Mouse (Mus musculus) cerebellum, adult 9-11 months (tissue): ENCODE results near the gene Kat6b.

Experiments
- DNase-seq: peaks from one replicate; pipeline ENCODE4 v3.0.0; 2022

The Kat6b gene

DNA sequence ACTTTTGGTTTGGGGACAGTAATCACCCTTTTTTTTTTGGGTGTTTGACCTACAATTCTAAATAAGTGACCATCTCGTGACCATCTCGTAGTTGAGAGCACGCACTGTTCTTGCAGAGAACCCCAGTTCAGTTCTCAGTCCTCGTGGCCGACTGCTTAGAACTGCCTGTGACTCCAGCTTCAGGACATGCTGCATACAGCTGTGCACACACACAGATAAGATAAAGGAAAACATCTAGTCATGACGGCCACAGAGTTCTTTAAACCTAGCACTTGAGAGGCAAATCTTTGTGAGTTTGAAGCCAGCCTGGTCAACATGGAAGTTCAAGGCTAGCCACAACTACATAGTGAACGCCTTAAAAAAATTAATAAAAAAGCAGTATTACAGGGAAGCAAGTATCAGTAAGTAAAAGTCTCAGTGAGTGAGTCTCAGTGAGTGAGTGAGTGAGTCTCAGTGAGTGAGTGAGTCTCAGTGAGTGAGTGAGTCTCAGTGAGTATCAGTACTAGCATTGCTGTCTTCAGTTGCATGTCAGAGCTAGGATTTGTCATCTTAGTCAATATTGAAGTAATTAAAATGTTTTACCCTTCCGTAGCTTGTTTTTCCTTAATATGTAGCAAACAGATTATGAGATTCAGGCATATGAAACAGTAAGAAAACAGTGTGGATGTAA, 80.3 kb downstream of the Kat6b start:
- DNase-seq, result no peak

DNA sequence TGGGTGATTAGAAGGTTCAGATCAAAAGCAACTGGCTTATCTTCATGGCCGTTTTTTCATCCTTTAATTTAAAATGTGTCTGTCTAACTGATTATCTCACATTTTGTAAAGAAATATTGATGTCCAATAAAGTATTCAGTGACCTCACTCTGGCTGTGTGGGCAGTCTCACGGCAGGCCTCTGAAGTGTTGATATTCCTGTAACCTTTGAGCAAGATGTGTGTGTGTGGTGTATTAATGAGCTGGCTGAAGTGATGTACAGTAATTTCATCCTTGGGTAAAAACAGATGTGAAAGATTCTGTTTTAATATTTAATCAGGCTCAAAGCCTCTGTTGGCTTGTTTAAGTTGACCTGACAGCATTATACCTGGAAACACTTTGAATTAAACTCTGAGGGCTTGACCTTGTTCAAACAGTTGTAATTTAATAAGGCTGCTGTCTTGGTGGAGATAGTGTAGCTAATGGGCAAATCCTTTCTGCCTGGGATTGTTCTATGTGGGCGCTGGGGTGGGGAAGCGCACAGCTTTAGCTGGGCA, 82.4 kb downstream of the Kat6b start:
- DNase-seq, result no peak

DNA sequence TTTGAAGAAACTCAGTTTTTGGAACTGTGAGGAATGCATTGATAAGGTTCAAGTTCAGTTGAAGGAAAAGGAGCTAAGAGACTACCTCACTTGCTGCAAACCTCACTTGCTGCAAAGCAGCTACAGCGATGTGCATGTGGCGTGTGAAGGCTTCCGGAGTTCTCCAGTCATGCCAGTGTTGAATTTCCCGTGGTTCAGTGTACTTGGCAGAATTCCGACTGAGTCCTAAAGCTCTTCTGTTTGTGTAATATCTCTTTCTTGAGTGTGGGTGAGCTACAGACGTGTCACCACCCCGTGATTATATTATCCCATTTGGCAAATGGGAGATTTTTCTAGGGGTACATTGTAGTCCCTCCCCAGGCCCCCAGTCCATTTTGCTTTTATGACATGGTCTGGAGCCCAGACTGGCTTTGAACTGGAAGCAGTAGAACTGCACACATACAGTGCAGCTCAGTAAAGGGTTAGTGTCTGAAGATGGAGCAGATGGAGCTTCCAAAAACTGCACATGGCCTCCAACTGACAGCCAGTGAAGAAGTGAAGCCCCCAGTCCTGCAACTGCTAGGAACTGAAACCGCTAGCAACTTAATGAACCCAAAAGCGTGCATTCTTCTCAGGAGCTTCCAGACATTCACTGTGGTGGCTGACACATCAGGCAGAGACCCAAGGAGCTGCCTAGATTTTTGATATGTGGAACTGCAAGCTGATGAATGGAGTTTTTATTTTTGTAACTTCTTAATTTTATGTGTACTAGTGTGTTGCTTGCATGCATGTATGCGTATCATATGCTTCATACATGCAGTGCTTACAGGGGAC, 84.5 kb downstream of the Kat6b start:
- no peak for DNase-seq

DNA sequence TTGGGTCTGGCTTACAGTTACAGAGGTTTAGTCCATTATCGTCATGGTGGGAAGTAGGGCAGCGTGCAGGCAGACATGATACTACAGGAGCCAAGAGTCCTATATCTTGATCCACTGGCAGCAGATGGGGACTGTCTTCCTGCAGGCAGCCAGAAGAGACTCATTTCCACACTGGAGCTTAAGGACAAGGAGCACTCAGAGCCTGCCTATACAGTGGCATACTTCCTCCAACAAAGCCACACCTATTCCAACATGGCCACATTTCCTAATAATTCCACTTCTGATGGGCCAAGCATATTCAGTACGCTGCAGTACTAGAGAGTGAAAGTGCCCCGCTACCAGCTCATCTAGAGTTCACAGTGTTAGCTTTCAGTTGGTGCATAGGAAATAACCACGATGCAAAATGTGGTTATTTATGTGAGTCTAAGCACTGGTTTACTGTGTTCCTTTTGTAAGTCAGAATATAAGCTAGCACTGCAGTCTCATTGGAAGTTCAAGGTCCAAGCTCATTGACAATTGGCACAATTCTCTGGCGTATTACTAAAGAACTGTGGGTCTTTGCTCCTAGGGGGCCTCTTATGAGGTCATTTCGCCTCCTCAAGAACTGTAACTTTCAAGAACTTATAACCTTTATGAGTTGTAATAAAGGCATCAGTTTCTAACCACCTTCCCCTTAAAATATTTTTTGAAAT, 86.2 kb downstream of the Kat6b start:
- DNase-seq, result no peak

DNA sequence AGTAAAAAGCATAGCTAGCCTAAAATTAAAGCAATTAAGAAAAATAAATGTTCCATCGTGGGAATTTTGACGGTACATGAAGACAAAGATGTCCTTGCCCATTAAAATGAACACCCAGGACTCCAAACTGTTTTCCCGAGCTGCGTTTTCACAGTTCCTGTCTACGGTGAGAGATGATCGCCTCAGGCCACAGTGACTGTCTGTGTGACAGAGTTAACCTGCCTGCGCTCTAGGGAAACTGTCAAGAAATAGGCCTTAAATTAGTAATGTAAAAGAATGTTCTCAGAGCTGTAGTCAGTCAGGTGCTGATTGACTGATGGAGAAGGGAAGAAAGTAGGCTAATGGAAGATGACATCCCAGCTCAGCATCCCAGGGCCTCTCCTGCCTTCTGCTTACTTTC, 87.6 kb downstream of the Kat6b start:
- DNase-seq, result no peak

DNA sequence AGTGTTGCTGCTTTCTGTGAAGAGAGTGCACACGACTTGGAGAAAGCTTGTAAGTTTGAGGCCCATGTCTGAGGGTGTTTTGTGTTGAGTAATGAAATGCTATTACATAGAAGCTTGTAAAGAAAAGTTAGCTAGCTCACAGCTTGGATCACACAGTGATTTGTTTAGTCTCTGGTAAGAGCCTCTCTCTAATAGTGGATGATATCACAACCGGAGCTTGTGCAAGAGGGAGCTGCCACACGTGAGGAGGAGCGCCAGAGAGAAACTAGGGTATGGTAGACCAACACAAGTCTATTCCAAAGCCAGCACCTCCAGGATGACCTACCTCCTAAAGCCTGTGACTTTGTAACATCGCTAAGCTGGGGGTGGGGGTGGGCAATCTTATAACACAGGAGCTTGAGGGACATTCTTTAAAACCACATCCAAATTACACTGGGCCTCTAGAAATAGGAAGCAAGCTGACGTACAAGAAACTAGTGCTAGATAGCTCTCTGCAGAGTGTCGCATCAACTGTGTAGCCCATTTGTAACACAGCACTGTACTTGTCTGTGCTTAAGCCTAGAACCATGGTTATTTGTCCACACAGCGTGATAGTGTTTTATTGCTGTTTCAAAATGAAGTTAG, 93.6 kb downstream of the Kat6b start:
- no peak for DNase-seq

DNA sequence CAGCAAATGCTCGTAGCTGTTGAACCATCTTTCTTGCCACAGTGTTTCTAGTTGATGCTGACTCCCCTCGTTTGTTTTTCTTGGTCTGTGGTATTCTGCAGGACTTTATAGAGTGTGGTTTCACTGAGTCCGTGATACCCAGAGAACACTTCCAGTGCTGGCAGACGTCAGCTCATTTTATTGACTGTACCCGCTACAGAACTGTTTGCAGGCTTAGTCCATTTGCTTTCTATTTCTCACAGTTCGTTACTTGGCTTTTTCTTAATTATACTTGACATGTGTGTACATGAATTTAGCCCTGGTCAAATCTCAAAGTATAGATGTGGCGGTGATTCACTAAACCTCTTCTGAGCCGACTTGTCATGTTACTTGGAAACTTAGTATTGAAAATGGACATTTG, 95.6 kb downstream of the Kat6b start:
- DNase-seq, result no peak

DNA sequence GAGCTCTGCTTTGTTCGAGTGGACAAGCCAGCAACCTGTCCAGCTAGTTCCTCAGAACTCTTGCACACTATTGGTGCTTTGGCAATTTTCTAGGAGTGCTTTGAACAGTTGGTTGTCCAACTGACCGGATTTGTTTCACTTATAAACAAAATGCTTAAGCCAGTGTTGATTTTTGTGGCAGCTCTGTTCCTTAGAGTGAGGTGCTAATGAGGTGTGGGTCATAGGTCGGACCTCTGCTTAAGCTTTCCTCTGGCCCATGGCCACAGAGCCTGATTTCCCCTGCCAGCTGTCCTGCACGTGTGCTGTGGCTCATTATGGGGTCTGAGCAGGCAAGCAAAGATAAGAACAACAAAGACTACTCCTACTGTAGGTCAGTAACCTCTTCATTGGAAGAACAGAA, 100.0 kb downstream of the Kat6b start:
- no peak for DNase-seq

DNA sequence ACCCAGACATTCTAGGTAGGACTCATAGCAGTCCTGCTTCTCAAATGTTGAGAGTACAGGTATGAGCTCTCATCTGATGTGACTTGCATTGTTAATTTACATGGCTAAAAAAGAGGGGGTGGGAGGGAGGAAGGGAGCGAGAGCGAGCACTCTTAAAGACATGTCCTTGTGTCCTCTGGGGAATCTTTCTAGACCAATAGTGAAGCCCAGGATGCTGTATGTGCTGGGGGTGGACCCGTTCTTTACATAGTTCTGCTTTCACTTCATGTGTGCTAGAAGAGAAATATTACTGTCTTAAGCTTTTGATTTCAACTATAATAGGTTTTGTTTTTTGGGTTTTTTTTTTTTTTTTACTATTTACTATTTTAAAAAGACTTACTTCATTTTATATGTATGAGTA, 101.1 kb downstream of the Kat6b start:
- DNase-seq, result no peak

DNA sequence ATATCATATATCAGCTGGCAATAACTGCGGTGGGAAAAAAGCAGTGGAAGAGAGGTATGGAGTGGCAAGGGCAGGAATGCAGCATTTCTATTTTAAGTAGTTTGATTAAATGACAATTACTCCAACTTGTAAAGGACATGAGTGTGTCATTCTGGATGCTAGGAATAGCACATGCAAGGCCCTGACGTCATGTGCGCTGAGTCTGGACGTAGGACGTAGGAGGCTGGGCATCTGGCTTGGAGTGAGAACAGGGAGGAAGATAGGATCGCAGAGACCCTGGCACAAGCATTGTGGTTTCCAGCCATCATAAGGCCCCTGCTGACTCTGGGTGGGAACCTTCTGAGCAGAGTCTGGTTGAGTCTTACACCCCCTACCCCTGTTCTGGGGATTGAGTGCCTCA, 101.8 kb downstream of the Kat6b start:
- no peak for DNase-seq

DNA sequence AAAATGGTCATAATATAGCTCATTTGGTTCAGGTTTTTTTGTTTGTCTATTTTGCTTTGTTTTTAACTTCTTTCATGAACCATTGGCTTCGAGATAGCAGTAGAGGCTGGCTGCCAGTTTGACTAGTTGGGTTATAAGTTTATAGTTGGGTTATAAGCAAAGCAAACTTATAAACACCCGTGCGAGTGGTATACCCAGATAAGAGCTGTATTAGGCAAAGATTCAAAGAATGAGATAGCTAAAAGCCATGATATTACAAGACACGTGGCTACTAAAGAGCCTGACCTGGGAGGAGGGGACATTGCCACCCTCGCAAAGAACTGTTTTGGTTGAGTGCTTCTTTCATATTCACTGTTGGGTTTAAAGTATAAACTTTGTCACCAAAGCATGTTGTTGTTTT, 102.6 kb downstream of the Kat6b start:
- no peak for DNase-seq

DNA sequence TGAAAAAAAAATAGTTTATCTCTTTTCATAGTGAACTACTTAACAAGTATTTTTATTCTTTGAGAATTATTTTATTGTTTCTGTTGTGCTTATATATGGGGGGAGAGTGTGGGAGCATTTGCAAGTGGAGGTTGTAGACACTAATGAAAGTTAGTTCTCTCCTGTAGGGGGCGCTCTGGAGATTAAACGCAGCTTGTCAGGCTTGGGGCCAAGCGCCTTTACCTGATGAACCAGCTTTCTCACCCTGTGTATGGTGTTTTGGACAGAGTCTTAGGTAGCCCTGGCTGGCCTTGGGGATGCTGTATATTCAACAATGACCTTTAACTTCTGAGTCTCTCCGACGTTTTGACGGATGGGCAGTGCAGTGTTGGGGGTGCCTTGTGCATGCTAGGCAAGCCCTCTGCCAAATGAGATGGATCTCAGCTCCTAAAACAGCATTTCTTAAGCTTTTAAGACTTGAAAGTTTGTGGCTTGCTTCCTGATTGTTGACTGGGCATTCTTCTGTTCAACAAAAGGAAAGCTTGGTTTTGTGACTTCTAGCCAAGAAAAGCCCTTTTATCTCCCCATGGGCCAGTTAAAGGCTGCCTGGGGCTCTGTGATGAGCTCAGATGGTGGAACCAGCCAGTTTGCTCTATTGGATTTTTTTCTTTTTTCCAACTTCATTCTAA, 103.4 kb downstream of the Kat6b start:
- peak; percentile 31 for DNase-seq

DNA sequence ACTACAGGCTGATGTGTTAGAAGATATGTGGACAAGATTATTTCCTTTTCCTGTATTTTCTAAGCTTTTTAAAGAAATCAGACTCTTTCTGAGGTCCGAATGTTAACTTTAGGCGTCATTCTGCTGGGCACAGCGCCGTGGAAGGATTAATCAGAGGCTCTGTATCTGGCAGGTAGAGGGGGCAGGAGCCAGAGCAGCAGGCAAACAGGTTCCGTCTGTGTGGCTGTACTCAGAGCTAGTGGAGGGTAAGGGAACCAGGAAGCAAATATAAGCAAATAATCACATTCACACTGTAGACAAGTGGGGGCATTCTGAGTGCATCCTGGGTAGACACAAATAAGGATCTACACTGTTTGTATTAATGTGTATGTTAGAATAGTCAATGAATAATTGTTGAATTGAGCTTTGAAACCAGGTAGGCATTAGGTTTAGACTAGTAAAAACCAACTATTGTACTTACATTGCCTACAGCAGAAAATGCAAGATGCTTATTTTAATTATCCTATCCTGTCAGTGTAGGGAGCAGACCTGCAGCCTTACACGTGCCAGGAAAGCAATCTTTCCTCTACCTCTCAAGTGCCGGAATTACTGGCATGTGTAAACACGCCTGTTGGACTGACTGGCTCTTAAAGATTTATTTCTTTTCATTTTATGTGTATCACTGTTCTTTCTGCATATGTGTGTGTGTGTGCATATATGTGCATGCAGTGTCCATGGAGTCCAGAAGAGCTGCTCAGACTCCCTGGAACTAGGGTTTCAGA, 104.4 kb downstream of the Kat6b start:
- no peak for DNase-seq

DNA sequence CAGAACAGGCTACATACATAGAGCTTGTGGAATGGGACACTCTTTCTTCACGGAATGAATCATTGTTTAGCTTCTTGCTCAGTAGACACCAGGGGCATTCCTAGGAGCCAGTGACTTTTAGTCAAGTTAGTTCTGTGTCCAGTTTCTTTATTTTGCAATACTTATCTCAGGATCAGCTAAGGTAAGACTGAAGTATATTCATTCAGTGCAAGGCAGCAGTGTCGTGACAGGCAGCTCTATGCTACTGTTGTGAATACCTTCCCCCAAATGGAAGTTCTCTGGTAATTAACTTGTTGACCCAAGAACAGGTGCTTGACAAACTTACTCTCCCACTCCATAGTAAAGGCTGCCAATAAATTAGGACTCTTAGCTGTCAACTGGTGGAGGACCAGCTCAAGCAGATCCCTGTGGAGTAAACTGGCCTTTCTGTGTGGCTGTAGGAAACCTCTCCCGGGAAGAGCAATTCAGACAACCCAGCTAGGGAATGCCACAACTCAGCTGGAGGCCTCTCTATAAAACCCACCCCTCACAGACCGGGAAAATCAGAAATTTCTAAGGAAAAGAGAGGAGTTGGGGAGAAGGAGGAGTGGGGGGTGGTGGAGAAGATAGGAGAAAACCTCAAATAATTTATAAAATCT, 105.4 kb downstream of the Kat6b start:
- DNase-seq, result no peak

DNA sequence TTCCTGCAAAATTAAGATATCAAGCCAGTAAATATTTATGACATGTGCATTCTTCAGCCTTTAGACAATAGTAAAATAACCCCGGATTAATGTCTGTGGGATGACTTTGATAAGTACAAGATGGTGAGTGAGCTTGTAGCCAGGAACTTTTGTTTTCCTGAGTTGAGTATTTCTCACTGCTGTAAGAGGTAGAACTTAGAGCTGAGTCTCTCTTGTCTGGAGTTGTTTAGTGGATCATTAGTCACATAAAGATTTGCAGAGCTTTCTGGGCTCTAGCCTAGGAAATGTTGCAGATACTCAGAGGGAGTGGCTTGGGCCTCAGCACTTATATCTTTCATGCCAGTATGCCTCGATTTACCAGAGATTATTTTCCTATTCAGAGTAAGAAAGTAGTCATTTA, 106.7 kb downstream of the Kat6b start:
- DNase-seq, result no peak

DNA sequence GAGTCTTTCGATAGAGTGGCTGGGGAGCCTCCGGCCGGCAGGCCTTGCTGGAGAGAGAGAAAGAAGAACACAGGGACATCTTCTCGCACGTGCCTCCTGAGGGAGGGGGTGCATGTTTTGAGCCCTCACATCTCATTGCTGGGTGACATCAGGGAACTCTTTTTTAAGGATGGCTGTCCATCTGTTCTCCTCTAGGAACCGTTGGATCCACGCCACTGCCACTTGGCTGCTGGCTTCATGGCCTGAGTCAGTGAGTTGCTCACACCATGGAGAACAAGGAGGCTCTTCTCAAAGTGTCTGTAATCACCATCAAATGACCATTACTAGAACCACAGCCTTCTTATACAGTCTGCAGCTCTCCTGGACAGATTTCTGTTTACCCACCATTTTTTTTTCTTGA, 108.4 kb downstream of the Kat6b start:
- DNase-seq, result peak; percentile 88

DNA sequence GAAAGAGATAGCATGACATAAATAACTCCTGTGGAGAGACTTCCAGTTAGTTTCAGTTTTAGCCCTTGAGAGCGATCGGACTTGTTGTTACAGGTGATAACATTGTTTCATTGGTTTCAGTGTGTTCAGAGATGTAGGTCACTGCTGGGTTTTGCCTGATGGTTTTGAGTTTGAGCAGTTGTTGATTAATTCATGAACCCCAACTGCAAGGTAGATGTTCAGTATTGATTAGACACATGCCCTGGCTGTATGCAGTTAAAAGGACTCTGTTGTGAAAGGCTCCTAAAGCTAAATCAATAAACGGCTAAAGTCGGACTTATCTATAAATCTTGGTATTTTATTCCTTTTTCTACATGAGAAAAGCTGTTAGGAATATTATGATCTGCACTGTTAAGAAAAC, 109.0 kb downstream of the Kat6b start:
- no peak for DNase-seq

DNA sequence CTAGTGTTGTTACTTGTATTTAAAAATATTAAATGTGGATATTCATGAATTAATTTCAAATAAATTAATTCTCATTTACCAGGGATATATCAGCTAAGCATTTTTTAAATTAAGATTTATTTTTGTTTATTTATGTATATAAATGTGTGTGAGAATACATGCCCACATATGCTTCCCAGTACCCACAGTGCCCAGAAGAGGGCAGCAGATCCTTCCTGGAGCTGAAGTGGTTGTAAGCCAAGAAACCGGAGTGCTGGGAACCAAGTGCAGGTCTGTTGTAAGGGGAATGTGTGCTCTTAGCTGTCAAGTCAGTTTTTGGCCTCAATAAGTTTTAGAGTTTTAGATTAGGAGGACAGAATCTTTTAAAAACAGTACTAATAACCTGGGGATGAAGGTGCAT, 110.9 kb downstream of the Kat6b start:
- DNase-seq, result no peak

DNA sequence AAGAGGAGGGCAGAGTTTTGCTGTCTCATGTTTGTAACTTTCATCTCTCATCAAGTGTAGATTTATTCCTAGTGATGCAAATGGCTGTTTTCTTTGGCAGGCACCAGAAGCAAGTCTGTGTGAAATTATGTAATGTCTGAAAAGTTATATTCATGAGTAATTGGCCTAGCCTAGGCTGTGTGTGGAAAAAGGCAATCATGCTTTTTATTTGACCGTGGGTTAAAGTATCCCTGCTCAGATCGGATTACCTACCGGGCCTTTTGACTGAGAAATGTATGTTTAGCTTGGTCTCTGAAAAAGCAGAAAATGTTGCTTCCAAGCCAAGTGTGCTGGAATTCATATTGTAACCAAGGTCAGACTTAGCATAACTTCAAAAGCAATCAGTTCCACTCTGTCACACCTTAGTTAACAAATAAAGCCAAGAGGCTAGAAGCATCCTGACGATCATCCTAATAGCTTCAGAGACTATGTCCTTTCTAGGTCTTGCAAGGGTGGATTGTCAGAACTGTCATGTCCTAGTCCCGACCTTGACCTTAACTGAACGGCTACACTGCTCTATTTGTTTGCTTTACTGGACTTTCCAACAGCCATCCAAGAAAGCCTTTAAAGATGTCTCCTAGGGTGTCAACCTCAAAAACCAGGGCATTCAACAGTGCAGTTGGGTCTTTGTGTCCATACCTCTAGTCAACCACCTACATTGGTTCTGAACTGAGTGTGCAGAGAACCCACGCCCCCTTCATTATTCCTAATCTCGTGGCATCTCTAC, 111.9 kb downstream of the Kat6b start:
- no peak for DNase-seq

DNA sequence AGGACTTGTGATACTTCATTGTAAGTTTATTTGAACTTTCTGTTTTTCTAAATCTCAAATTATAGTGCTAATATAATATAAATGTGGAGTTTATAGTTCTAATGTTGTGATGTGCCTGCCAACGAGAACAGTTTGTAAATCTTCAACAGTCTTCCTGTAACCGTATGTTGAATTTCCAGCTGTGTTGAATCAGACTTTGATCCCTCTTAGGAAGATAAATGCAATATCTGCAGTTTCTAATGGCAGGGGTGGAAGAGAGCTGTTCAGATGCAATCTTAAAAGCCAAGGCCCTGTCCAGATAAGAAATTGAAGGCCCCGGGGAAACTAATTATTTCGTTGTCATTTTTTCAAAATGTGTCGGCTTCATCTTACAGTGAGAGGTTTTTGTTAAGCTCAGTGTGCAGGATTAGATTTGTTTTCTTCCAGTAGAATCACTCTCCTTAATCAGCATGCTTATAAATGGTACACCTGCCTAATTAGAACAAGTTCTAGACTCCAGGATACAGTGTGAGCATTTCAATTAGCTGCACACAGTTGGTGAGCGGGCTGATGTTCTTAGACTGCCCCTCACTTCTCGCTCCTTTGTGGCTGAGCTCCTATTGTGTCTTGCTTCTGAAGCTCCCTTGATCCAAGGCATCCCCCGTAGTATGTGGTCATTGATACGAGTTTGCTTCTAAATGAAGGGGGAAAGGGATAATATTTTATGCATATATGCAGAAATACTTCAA, 118.4 kb downstream of the Kat6b start:
- no peak for DNase-seq
